Mouse (Mus musculus) neural tube, embryonic 12.5 days (tissue): ENCODE measurements at regions not wholly inside any gene's neighbourhood (a gene's known extent, or its start where the extent isn't known, plus 50 kb on each side); places are given as distances from the start of the nearest gene placed in this dataset.
A peak's percentile ranks its signal among the peaks of the same experiment; 100 is the strongest.

Source experiments
- ATAC-seq: fragments of 200-750 bp; cut with Nextera tagmentation; 2 replicates; pipeline ENCODE4 v1.8.0; 2017; ENCODE audit warnings: low read depth, mild to moderate bottlenecking, moderate TSS enrichment, moderate library complexity; ENCODE audit not compliant: low FRiP score
- H3K27ac ChIP-seq: fragments of 300-500 bp; sonication (generic); 2 replicates; pipeline ENCODE4 v1.5.1; 2016
- H3K27me3 ChIP-seq: fragments of 300-500 bp; sonication (generic); replicated peaks from 2 replicates; pipeline ENCODE4 v1.6.1; 2016; ENCODE audit warnings: mild to moderate bottlenecking
- H3K36me3 ChIP-seq: fragments of 300-500 bp; sonication (generic); 2 replicates; pipeline ENCODE4 v1.6.1; 2016; ENCODE audit warnings: mild to moderate bottlenecking
- H3K4me1 ChIP-seq: fragments of 300-500 bp; sonication (generic); 2 replicates; pipeline ENCODE4 v1.6.1; 2016
- H3K4me2 ChIP-seq: fragments of 300-500 bp; sonication (generic); replicated peaks from 2 replicates; pipeline ENCODE4 v1.6.1; 2016; ENCODE audit warnings: mild to moderate bottlenecking
- H3K4me3 ChIP-seq: fragments of 300-500 bp; sonication (generic); 2 replicates; pipeline ENCODE4 v1.5.1; 2016
- H3K9ac ChIP-seq: fragments of 300-500 bp; sonication (generic); 2 replicates; pipeline ENCODE4 v1.6.1; 2016; ENCODE audit warnings: mild to moderate bottlenecking
- H3K9me3 ChIP-seq: fragments of 300-500 bp; sonication (generic); 2 replicates; pipeline ENCODE4 v1.6.1; 2016; ENCODE audit warnings: mild to moderate bottlenecking
- whole genome bisulfite sequencing: fragments of 180-500 bp; shearing (Covaris S2); methylation state at CpG from one replicate; pipeline ENCODE4 v1.1.7; 2016; 5-methylcytosine and 5-hydroxymethylcytosine counted together

GRCm38 (mm10) chr15:88391822-88392221 lies 208.3 kb upstream of the Zdhhc25 start:
- H3K4me2 ChIP-seq, result no peak overlapping the region
- no peak for ATAC-seq
- no peaks in the 10 kb centered on the region; the same call in 1 of the 2 replicates for H3K4me1 ChIP-seq
- H3K9ac ChIP-seq, result no peak overlapping the region
- H3K36me3 ChIP-seq, result no peaks in the 10 kb centered on the region
- H3K9me3 ChIP-seq, result no peaks in the 10 kb centered on the region
- no peak overlapping the region for H3K27ac ChIP-seq
- WGBS, result 86% methylated on average over 15 of the region's 15 CpGs
- H3K27me3 ChIP-seq, result no peaks in the 10 kb centered on the region
- no peak overlapping the region for H3K4me3 ChIP-seq

- no peaks in the 10 kb centered on the region for H3K27me3 ChIP-seq
- no peak overlapping the region for H3K9ac ChIP-seq
- peaks cover 4% of the 10 kb centered on the region for H3K4me1 ChIP-seq
- H3K4me2 ChIP-seq, result no peak overlapping the region
- no peaks in the 10 kb centered on the region for H3K36me3 ChIP-seq
- no peak overlapping the region for H3K4me3 ChIP-seq
- no peaks in the 10 kb centered on the region for H3K9me3 ChIP-seq
- 0 out of 2 replicates have a peak, but pooled peaks have one; percentile 25 for ATAC-seq
- no peak overlapping the region for H3K27ac ChIP-seq
- 51% methylated on average over 5 of the region's 5 CpGs for WGBS
Measured at GRCm38 (mm10) chr15:88399064-88399463, 201.0 kb upstream of the Zdhhc25 start.

GRCm38 (mm10) chr15:88399989-88400388 lies 200.1 kb upstream of the Zdhhc25 start:
- H3K9me3 ChIP-seq, result no peaks in the 10 kb centered on the region
- WGBS, result 84% methylated on average over 12 of the region's 12 CpGs
- peaks cover 4% of the 10 kb centered on the region for H3K4me1 ChIP-seq

GRCm38 (mm10) chr15:88400787-88401186 lies 199.3 kb upstream of the Zdhhc25 start:
- no peak overlapping the region for H3K4me3 ChIP-seq
- WGBS, result 64% methylated on average over 9 of the region's 9 CpGs
- no peak for ATAC-seq
- no peaks in the 10 kb centered on the region for H3K27me3 ChIP-seq
- H3K4me1 ChIP-seq, result peaks cover 4% of the 10 kb centered on the region
- H3K27ac ChIP-seq, result no peak overlapping the region
- no peaks in the 10 kb centered on the region for H3K9me3 ChIP-seq
- H3K9ac ChIP-seq, result no peak overlapping the region
- H3K36me3 ChIP-seq, result no peaks in the 10 kb centered on the region
- no peak overlapping the region for H3K4me2 ChIP-seq

More at GRCm38 (mm10) chr15:88399989-88400388, 200.1 kb upstream of the Zdhhc25 start:
- no peak overlapping the region for H3K9ac ChIP-seq
- ATAC-seq, result no peak
- H3K4me3 ChIP-seq, result no peak overlapping the region
- no peak overlapping the region for H3K27ac ChIP-seq
- no peak overlapping the region for H3K4me2 ChIP-seq
- H3K27me3 ChIP-seq, result no peaks in the 10 kb centered on the region
- H3K36me3 ChIP-seq, result no peaks in the 10 kb centered on the region

- H3K4me2 ChIP-seq, result no peak overlapping the region
- no peak overlapping the region for H3K9ac ChIP-seq
- no peaks in the 10 kb centered on the region for H3K27me3 ChIP-seq
- H3K4me1 ChIP-seq, result no peaks in the 10 kb centered on the region
- H3K9me3 ChIP-seq, result no peaks in the 10 kb centered on the region
- ATAC-seq, result no peak
- H3K36me3 ChIP-seq, result no peaks in the 10 kb centered on the region
- H3K4me3 ChIP-seq, result no peak overlapping the region
- no peak overlapping the region for H3K27ac ChIP-seq
- 77% methylated on average over 20 of the region's 20 CpGs for WGBS
Measured at GRCm38 (mm10) chr15:88408461-88409379, 191.4 kb upstream of the Zdhhc25 start.

GRCm38 (mm10) chr15:88414206-88414605 lies 185.9 kb upstream of the Zdhhc25 start:
- WGBS, result 81% methylated on average over 4 of the region's 4 CpGs
- no peaks in the 10 kb centered on the region for H3K36me3 ChIP-seq
- H3K9ac ChIP-seq, result no peak overlapping the region
- H3K4me2 ChIP-seq, result no peak overlapping the region
- no peaks in the 10 kb centered on the region for H3K9me3 ChIP-seq
- ATAC-seq, result no peak
- H3K27ac ChIP-seq, result no peak overlapping the region
- no peaks in the 10 kb centered on the region for H3K27me3 ChIP-seq
- H3K4me1 ChIP-seq, result no peaks in the 10 kb centered on the region
- no peak overlapping the region for H3K4me3 ChIP-seq

- 83% methylated on average over 8 of the region's 8 CpGs for WGBS
- Histone ChIP-seq H3K9ac (no peak overlapping the region), H3K27me3 (no peaks in the 10 kb centered on the region), H3K4me2 (no peak overlapping the region), H3K27ac (no peak overlapping the region), H3K4me3 (no peak overlapping the region), H3K4me1 (no peaks in the 10 kb centered on the region), H3K9me3 (peaks cover 5% of the 10 kb centered on the region; the same call in 1 of the 2 replicates), H3K36me3 (no peaks in the 10 kb centered on the region)
- no peak for ATAC-seq
Measured at GRCm38 (mm10) chr15:88418881-88419280, 181.2 kb upstream of the Zdhhc25 start.

- no peak for ATAC-seq
- no peaks in the 10 kb centered on the region for H3K36me3 ChIP-seq
- no peak overlapping the region for H3K9ac ChIP-seq
- no peak overlapping the region for H3K4me3 ChIP-seq
- WGBS, result 71% methylated on average over 7 of the region's 7 CpGs
- no peak overlapping the region for H3K4me2 ChIP-seq
- H3K27ac ChIP-seq, result no peak overlapping the region
- peaks cover 3% of the 10 kb centered on the region; the same call in 1 of the 2 replicates for H3K9me3 ChIP-seq
- no peaks in the 10 kb centered on the region for H3K27me3 ChIP-seq
- no peaks in the 10 kb centered on the region for H3K4me1 ChIP-seq
Measured at GRCm38 (mm10) chr15:88428441-88428840, 171.7 kb upstream of the Zdhhc25 start.

- Histone ChIP-seq H3K4me2 (no peak overlapping the region), H3K36me3 (no peaks in the 10 kb centered on the region), H3K4me1 (no peaks in the 10 kb centered on the region), H3K4me3 (no peak overlapping the region), H3K9ac (no peak overlapping the region), H3K27ac (no peak overlapping the region), H3K9me3 (no peaks in the 10 kb centered on the region), H3K27me3 (no peaks in the 10 kb centered on the region)
- 84% methylated on average over 7 of the region's 7 CpGs for WGBS
- no peak for ATAC-seq
Measured at GRCm38 (mm10) chr15:88430941-88431340, 169.2 kb upstream of the Zdhhc25 start.

- no peak overlapping the region for H3K9ac ChIP-seq
- 84% methylated on average over 4 of the region's 4 CpGs for WGBS
- H3K36me3 ChIP-seq, result no peaks in the 10 kb centered on the region
- no peak for ATAC-seq
- no peak overlapping the region for H3K4me3 ChIP-seq
- H3K27me3 ChIP-seq, result no peaks in the 10 kb centered on the region
- no peak overlapping the region for H3K4me2 ChIP-seq
- H3K9me3 ChIP-seq, result no peaks in the 10 kb centered on the region
- no peaks in the 10 kb centered on the region for H3K4me1 ChIP-seq
- H3K27ac ChIP-seq, result no peak overlapping the region
Measured at GRCm38 (mm10) chr15:88448272-88448671, 151.8 kb upstream of the Zdhhc25 start.

GRCm38 (mm10) chr15:88451241-88451640 lies 148.9 kb upstream of the Zdhhc25 start:
- WGBS, result 93% methylated on average over 6 of the region's 6 CpGs

GRCm38 (mm10) chr15:88468107-88468506 lies 132.0 kb upstream of the Zdhhc25 start:
- Histone ChIP-seq H3K27ac (no peak overlapping the region), H3K4me2 (no peak overlapping the region), H3K4me1 (peaks cover 4% of the 10 kb centered on the region; the same call in 1 of the 2 replicates), H3K9me3 (no peaks in the 10 kb centered on the region), H3K27me3 (no peaks in the 10 kb centered on the region), H3K9ac (no peak overlapping the region), H3K4me3 (no peak overlapping the region), H3K36me3 (no peaks in the 10 kb centered on the region)
- ATAC-seq, result no peak; the same call in 1 of the 2 replicates
- 26% methylated on average over 12 of the region's 12 CpGs for WGBS

More at GRCm38 (mm10) chr15:88451241-88451640, 148.9 kb upstream of the Zdhhc25 start:
- no peak for ATAC-seq
- no peaks in the 10 kb centered on the region for H3K4me1 ChIP-seq
- no peaks in the 10 kb centered on the region for H3K9me3 ChIP-seq
- H3K36me3 ChIP-seq, result no peaks in the 10 kb centered on the region
- no peak overlapping the region for H3K4me3 ChIP-seq
- no peak overlapping the region for H3K9ac ChIP-seq
- no peak overlapping the region for H3K27ac ChIP-seq
- no peak overlapping the region for H3K4me2 ChIP-seq
- no peaks in the 10 kb centered on the region for H3K27me3 ChIP-seq
